Mouse (Mus musculus): Measurements from ENCODE around the gene Vmn1r70.

The Vmn1r70 gene
- long read RNA-seq, experiment 1, result 0 reads
- long read RNA-seq, experiment 2, result 0 reads

GRCm38 (mm10) chr7:10631232-10631631 is at the start of gene Vmn1r70:
Gene Vmn1r70, plus strand, starts transcription at chr7:10631532.
- intact Hi-C loops (cut with DNase I), result no loop called here

GRCm38 (mm10) chr7:10613559-10613958 is 17.8 kb upstream of the Vmn1r70 start, which contains the start of gene Vmn1r69:
Gene Vmn1r69, minus strand, starts transcription at chr7:10613659.
- intact Hi-C loops (cut with DNase I), result no loop called here

All from adrenal gland (tissue).